Mouse (Mus musculus) CH12.LX (cell line): ENCODE results near the gene Cdk9. TPM values are rescaled to one million over a fixed set of nuclear protein-coding genes. Genes with fewer than 3 reads are reported as not detected.

Experiments
- DNase-seq: peaks from one replicate; pipeline ENCODE4 v3.0.0-alpha.2; 2013; ENCODE audit errors: extremely low read depth
- H3K27ac ChIP-seq: 2 replicates; pipeline ENCODE4 v1.5.1; 2012; ENCODE audit warnings: low read depth, mild to moderate bottlenecking, control low read depth, moderate library complexity; ENCODE audit not compliant: insufficient read depth
- H3K27me3 ChIP-seq: replicated peaks from 2 replicates; pipeline ENCODE3; 2012; ENCODE audit warnings: inconsistent platforms
- H3K36me3 ChIP-seq, 2 experiments: replicated peaks in 1 of 2; 2 replicates each; pipeline versions ENCODE3 to v1.6.1; 2012; ENCODE audit warnings: inconsistent platforms in 1 of 2, low read length in 1 of 2, mild to moderate bottlenecking in 1 of 2, mixed read lengths in 1 of 2, moderate library complexity in 1 of 2; ENCODE audit not compliant: control insufficient read depth in 1 of 2, insufficient read depth in 1 of 2
- H3K4me1 ChIP-seq, 2 experiments: 2 replicates each; pipeline ENCODE4 v1.6.1; 2012; ENCODE audit warnings: inconsistent platforms in 1 of 2, moderate library complexity in 1 of 2; ENCODE audit not compliant: insufficient read depth in 2 of 2, control insufficient read depth in 1 of 2
- H3K4me2 ChIP-seq: 2 replicates; pipeline ENCODE4 v1.6.1; 2012; ENCODE audit warnings: low read depth, mild to moderate bottlenecking, control low read depth; ENCODE audit not compliant: poor library complexity, insufficient read depth, severe bottlenecking
- H3K4me3 ChIP-seq, 3 experiments: fragments of 150-350 bp in 1 of 3; sonication (generic) in 1 of 3; replicated peaks in 1 of 3; 2 replicates each; pipeline versions ENCODE3 to v1.5.1; 2011 to 2012; ENCODE audit warnings: low read depth in 2 of 3, low read length in 2 of 3, mild to moderate bottlenecking in 2 of 3, moderate library complexity in 2 of 3, control low read depth in 1 of 3, improper control_type of control experiment in 1 of 3, inconsistent platforms in 1 of 3, mixed read lengths in 1 of 3; ENCODE audit not compliant: poor library complexity in 1 of 3
- H3K79me2 ChIP-seq: replicated peaks from 2 replicates; pipeline ENCODE4 v1.6.1; 2012; ENCODE audit warnings: mild to moderate bottlenecking, moderate library complexity; ENCODE audit not compliant: control insufficient read depth, poor library complexity, insufficient read depth, severe bottlenecking; ENCODE audit errors: extremely low read depth
- H3K9ac ChIP-seq: 2 replicates; pipeline ENCODE4 v1.6.1; 2012; ENCODE audit warnings: low read depth, mild to moderate bottlenecking, control low read depth, moderate library complexity; ENCODE audit not compliant: insufficient read depth
- H3K9me3 ChIP-seq: replicated peaks from 2 replicates; pipeline ENCODE3; 2012; ENCODE audit warnings: low read length, inconsistent platforms, mixed read lengths
- CTCF ChIP-seq, 2 experiments: IDR thresholded peaks in 1 of 2; conservative IDR thresholded peaks in 1 of 2; 2 replicates each; pipeline ENCODE4 v1.5.1; 2011 to 2012; ENCODE audit warnings: low read depth in 2 of 2, low read length in 2 of 2, improper control_type of control experiment in 1 of 2, inconsistent platforms in 1 of 2, mild to moderate bottlenecking in 1 of 2, moderate library complexity in 1 of 2
- E2F4 ChIP-seq: IDR thresholded peaks from 2 replicates; pipeline ENCODE4 v1.6.1; 2011; ENCODE audit warnings: low read depth, low read length, improper control_type of control experiment; ENCODE audit not compliant: insufficient replicate concordance
- GABPA ChIP-seq: IDR thresholded peaks from 2 replicates; pipeline ENCODE4 v1.6.1; 2012; ENCODE audit warnings: low read depth, low read length, improper control_type of control experiment, inconsistent platforms; ENCODE audit not compliant: insufficient replicate concordance
- HCFC1 ChIP-seq: IDR thresholded peaks from 2 replicates; pipeline ENCODE4 v1.6.1; 2012; ENCODE audit warnings: low read depth, mild to moderate bottlenecking, inconsistent platforms, low read length, improper control_type of control experiment
- JUN ChIP-seq: IDR thresholded peaks from 2 replicates; pipeline ENCODE4 v1.6.1; 2011; ENCODE audit warnings: low read depth, mild to moderate bottlenecking, low read length, improper control_type of control experiment, moderate library complexity; ENCODE audit not compliant: insufficient read depth
- KAT2A ChIP-seq: IDR thresholded peaks from 2 replicates; pipeline ENCODE4 v1.6.1; 2012; ENCODE audit warnings: low read length, improper control_type of control experiment, inconsistent platforms; ENCODE audit not compliant: insufficient replicate concordance
- MAFK ChIP-seq: IDR thresholded peaks from 2 replicates; pipeline ENCODE4 v1.6.1; 2011; ENCODE audit warnings: low read length, improper control_type of control experiment; ENCODE audit not compliant: insufficient replicate concordance
- MAZ ChIP-seq: IDR thresholded peaks from 2 replicates; pipeline ENCODE4 v1.6.1; 2012; ENCODE audit warnings: low read depth, mild to moderate bottlenecking, inconsistent platforms, low read length, improper control_type of control experiment, moderate library complexity
- MXI1 ChIP-seq: IDR thresholded peaks from 2 replicates; pipeline ENCODE4 v1.6.1; 2011; ENCODE audit warnings: mild to moderate bottlenecking, low read depth, low read length, improper control_type of control experiment
- NELFE ChIP-seq: IDR thresholded peaks from 2 replicates; pipeline ENCODE4 v1.6.1; 2011; ENCODE audit warnings: low read depth, low read length, improper control_type of control experiment
- NRF1 ChIP-seq: IDR thresholded peaks from 2 replicates; pipeline ENCODE4 v1.6.1; 2014; ENCODE audit warnings: low read depth, mild to moderate bottlenecking, inconsistent platforms, low read length, improper control_type of control experiment, moderate library complexity
- POLR2AphosphoS2 ChIP-seq: IDR thresholded peaks from 2 replicates; pipeline ENCODE4 v1.6.1; 2011; ENCODE audit warnings: low read depth, low read length, improper control_type of control experiment
- RAD21 ChIP-seq: IDR thresholded peaks from 2 replicates; pipeline ENCODE4 v1.6.1; 2011; ENCODE audit warnings: low read depth, mild to moderate bottlenecking, low read length, improper control_type of control experiment, moderate library complexity
- RCOR1 ChIP-seq: conservative IDR thresholded peaks from 2 replicates; pipeline ENCODE4 v1.6.1; 2012; ENCODE audit warnings: low read depth, mild to moderate bottlenecking, inconsistent platforms, low read length, improper control_type of control experiment
- SMC3 ChIP-seq: IDR thresholded peaks from 2 replicates; pipeline ENCODE4 v1.6.1; 2011; ENCODE audit warnings: low read depth, low read length, improper control_type of control experiment
- TCF12 ChIP-seq: IDR thresholded peaks from 2 replicates; pipeline ENCODE4 v1.6.1; 2014; ENCODE audit warnings: low read depth, mild to moderate bottlenecking, inconsistent platforms, low read length, improper control_type of control experiment
- USF1 ChIP-seq: IDR thresholded peaks from 2 replicates; pipeline ENCODE4 v1.6.1; 2014; ENCODE audit warnings: low read depth, mild to moderate bottlenecking, inconsistent platforms, low read length, improper control_type of control experiment
- USF2 ChIP-seq: conservative IDR thresholded peaks from 2 replicates; pipeline ENCODE4 v1.6.1; 2011; ENCODE audit warnings: low read depth, low read length, improper control_type of control experiment
- ZKSCAN1 ChIP-seq: IDR thresholded peaks from 2 replicates; pipeline ENCODE4 v1.6.1; 2012; ENCODE audit warnings: low read depth, inconsistent platforms, low read length, improper control_type of control experiment, borderline replicate concordance
- ZNF384 ChIP-seq: IDR thresholded peaks from 2 replicates; pipeline ENCODE4 v1.6.1; 2012; ENCODE audit warnings: low read depth, low read length, improper control_type of control experiment, inconsistent platforms
- dilution Hi-C: fragments of 300-500 bp; cut with MboI; formaldehyde crosslinking; loops from 2 replicates; pipeline ENCODE4 v1.14.3; 2020; ENCODE audit warnings: low sequenced_read_pairs; ENCODE audit not compliant: extremely low pct_unique_long_range_greater_than_20kb, extremely low pct_ligation_motif_present
- in situ Hi-C: fragments of 300-500 bp; cut with MboI; formaldehyde crosslinking; loops from 3 replicates; pipeline ENCODE4 v1.14.3; 2019; ENCODE audit warnings: low sequenced_read_pairs, low pct_ligation_motif_present, low pct_unique_long_range_greater_than_20kb, mixed read lengths
- polyA plus RNA-seq: library from polyadenylated mRNA; unstranded; fragments of >175 nt; gene quantifications from 2 replicates; pipeline ENCODE4 v1.2.1, GENCODE M21; 2012; ENCODE audit warnings: low read depth; ENCODE audit not compliant: insufficient read length
- total RNA-seq, 2 experiments: library from RNA; depleted of rRNA; stranded (reverse); fragments of 300-350 nt in 1 of 2; fragments of >200 nt in 1 of 2; gene quantifications; 2 replicates each; pipeline ENCODE4 v1.2.3; 2012 to 2014

The Cdk9 gene
- total and polyA plus RNA-seq, 3 experiments, result 41.7 to 136 (median 73.7) TPM

DNA sequence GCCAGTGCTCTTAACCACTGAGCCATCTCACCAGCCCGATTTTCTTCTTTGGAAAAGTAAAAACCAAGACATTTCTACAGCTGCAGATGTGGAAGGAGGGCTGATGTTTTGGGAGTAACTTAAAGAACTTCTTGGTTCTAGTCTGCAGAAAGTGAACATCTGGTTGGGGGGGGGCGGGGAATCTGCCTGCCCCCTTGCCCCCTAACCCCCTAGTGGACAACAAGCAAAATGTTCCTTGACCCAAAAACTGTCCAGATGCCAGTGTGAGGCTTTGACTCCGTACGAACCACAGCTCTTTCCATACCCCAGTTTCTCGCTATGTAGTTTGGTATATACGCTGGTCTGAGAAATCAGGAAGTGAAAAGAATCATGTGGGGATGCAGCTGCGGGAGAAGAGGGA, 37.3 kb upstream of the Cdk9 start:
- in situ Hi-C loops, result no loop called here
- no peaks in the 10 kb centered on the region for H3K27me3 ChIP-seq
- dilution Hi-C loops, result no loop called here
- peak; percentile 29 for DNase-seq
- H3K9me3 ChIP-seq, result no peaks in the 10 kb centered on the region
- TF ChIP-seq KAT2A (no peak), RCOR1 (no peak), SMC3 (peak; percentile 40), MXI1 (no peak), JUN (no peak), RAD21 (peak; percentile 22), POLR2AphosphoS2 (no peak), CTCF (conservative IDR thresholded peaks at IDR 0.05 in 1 of 2, IDR thresholded peaks at IDR 0.05 in 1 of 2; ENCODE audit: low read depth in 2 of 2, low read length in 2 of 2) (peak in 1 of 2 experiments; percentile 60; a peak in 2 of 4 replicates)
- TF ChIP-seq, all 38 proteins: peak for 3
- H3K4me1 ChIP-seq, result peaks cover 0 to 17% of the 10 kb centered on the region in 2 experiments; a peak in 1 of 4 replicates
- H3K27ac ChIP-seq, result no peak overlapping the region
- H3K4me2 ChIP-seq, result no peak overlapping the region
- no peaks in the 10 kb centered on the region for H3K79me2 ChIP-seq
- H3K9ac ChIP-seq, result no peak overlapping the region
- H3K4me3 ChIP-seq, result no peak overlapping the region
- peaks cover 78 to 97% of the 10 kb centered on the region in 2 experiments for H3K36me3 ChIP-seq

DNA sequence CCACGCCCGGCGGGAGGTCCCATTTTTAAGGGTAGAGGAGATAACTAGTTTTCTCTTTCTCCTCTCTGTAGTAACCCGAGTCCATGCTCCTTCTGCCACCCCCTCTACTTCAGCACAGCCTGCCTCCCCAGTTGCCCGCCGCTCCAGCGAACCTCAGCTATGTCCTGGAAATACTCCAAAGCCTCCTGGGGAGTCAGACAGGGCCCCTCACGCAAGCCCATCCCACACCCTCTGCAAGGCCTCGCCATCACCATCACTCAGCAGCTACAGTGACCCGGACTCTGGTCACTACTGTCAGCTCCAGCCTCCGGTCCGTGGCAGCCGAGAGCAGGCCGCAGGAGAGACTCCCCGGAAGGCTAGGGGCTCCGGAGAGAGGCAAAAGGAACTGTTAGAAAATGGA, 36.2 kb upstream of the Cdk9 start:
- dilution Hi-C loops, result no loop called here
- peaks cover 80 to 97% of the 10 kb centered on the region in 2 experiments for H3K36me3 ChIP-seq
- in situ Hi-C loops, result no loop called here

DNA sequence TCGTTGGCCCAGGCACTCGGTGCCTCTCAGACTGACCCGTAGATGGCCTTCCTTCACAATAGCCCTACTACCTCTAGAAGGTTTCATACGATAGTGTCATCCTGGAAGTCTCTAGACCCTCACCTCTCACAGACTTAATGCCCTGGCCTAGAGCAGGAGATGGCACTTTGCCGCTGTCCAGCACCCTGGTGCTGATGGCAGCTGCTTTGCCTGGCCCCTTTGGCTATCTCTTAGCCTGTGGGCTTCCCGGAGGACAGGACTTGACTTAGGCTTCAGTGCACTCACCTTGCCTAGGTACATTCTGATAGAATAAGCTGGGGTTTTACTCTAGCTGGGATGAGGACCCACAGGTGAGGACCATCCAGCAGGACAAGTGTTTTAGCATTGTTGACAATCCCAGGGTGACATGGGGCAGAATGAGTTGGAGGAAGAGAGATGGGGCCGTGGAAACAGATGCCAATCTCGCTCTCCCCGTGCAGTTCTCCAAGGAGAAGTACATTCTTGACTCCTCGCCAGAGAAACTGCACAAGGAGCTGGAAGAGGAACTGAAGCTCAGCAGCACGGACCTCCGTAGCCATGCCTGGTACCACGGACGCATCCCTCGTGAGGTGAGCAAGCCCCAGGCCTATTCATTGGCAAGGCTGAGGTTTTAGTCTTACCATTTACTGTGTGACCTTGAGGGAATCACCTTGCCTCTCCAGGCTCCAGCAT, 31.6 kb upstream of the Cdk9 start:
- Histone ChIP-seq H3K79me2 (no peaks in the 10 kb centered on the region), H3K4me2 (no peak overlapping the region), H3K36me3 (peaks cover 69 to 97% of the 10 kb centered on the region in 2 experiments), H3K4me1 (peaks cover 0 to 3% of the 10 kb centered on the region in 2 experiments; a peak in 1 of 4 replicates), H3K9ac (no peak overlapping the region), H3K4me3 (no peak overlapping the region), H3K27ac (no peak overlapping the region), H3K9me3 (no peaks in the 10 kb centered on the region), H3K27me3 (no peaks in the 10 kb centered on the region)
- TF ChIP-seq MAFK, result no peak
- no peak for TF ChIP-seq GABPA
- TF ChIP-seq ZKSCAN1, result no peak
- no peak for TF ChIP-seq JUN
- no peak for TF ChIP-seq RAD21
- no peak for TF ChIP-seq TCF12
- no peak for TF ChIP-seq USF1
- no peak for TF ChIP-seq USF2
- TF ChIP-seq RCOR1, result no peak
- TF ChIP-seq POLR2AphosphoS2, result no peak
- TF ChIP-seq NRF1, result no peak
- no peak for TF ChIP-seq NELFE
- no peak for TF ChIP-seq ZNF384
- TF ChIP-seq MAZ, result no peak
- no peak for TF ChIP-seq KAT2A
- TF ChIP-seq HCFC1, result no peak
- DNase-seq, result no peak
- in situ Hi-C loops (no loop called here), dilution Hi-C loops (no loop called here)

More for the DNA sequence above, 36.2 kb upstream of the Cdk9 start:
- Histone ChIP-seq H3K4me2 (no peak overlapping the region), H3K27ac (no peak overlapping the region), H3K27me3 (no peaks in the 10 kb centered on the region), H3K79me2 (no peaks in the 10 kb centered on the region), H3K9ac (no peak overlapping the region), H3K4me1 (peaks cover 0 to 17% of the 10 kb centered on the region in 2 experiments; a peak in 1 of 4 replicates), H3K9me3 (no peaks in the 10 kb centered on the region), H3K4me3 (no peak overlapping the region)
- TF ChIP-seq RCOR1, result no peak
- no peak for TF ChIP-seq MAFK
- TF ChIP-seq KAT2A, result no peak
- TF ChIP-seq MAZ, result no peak
- no peak for TF ChIP-seq HCFC1
- TF ChIP-seq NELFE, result no peak
- TF ChIP-seq E2F4, result no peak
- TF ChIP-seq ZKSCAN1, result no peak
- no peak for DNase-seq
